Mouse (Mus musculus) heart, postnatal 10 days (tissue): ENCODE results near the gene Nagk. TPM values are rescaled to one million over a fixed set of nuclear protein-coding genes. Genes with fewer than 3 reads are reported as not detected.
"Not testable (repeated sequence)": the region's sequence is repeated elsewhere in the genome, so short reads cannot be mapped to it uniquely, and the experiment has no call there.

ENCODE experiments used
- DNase-seq, 2 experiments: peaks; one replicate each; pipeline ENCODE4 v3.0.0; 2021
- intact Hi-C: fragments of 180-260 bp; cut with DNase I; formaldehyde crosslinking; loops from one replicate; pipeline ENCODE4 v1.15.1; 2025
- total RNA-seq, 2 experiments: library from RNA; stranded (reverse); gene quantifications; 2 replicates each; pipeline ENCODE4 v1.2.3; 2021

Gene Nagk
- total RNA-seq, 2 experiments from 2014 or later = 27.4 to 33.0 TPM

DNA sequence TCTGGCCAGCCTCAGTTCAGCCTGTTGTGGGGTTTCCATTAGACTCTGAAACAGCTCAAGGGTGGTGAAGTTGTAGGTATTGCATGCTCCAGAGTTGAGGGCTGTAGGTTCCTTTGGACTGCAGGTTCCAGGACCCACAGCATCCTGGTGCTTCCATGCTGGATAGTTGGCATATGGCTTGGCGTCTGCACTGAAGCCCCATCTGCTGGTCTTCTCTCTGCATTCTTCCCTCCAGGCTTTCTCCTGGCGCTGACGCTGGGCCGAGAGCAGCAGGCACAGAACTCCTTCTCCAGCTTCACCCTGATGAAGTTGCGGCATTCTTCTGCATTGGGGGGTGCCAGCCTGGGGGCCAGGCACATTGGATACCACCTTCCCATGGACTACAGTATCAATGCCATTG lies 7.3 kb downstream of the Nagk start:
- intact Hi-C loops = no loop called here
- DNase-seq = no peak

GRCm38 (mm10) chr6:83802846-83803245 lies 8.1 kb downstream of the Nagk start:
- intact Hi-C loops = no loop called here
- DNase-seq = no peak

- DNase-seq = no peak
- intact Hi-C loops = no loop called here
These were observed 21.0 kb downstream of the Nagk start for GRCm38 (mm10) chr6:83815801-83816200.

DNA sequence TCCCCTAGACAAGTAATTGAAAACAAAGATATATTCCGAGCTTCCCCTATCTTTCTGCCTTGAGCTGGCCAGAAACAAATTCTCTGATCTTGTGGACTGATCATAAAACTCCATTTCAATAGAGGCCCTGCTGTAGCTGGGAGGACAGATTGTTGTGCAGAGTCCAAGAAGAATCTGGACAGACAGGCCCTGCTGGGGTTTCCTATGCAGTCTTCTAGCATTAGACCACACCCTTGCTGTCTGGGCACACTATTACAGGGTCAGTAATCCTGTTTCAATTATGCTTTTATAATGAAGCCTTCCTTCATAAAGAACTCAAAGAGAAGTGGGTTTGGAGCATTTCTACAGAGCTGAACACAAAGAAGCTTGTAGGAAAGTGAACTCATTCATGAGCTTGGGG lies 24.2 kb downstream of the Nagk start:
- no peak for DNase-seq
- intact Hi-C loops = no loop called here

- intact Hi-C loops = no loop called here
- DNase-seq = no peak
These were observed 26.1 kb downstream of the Nagk start for GRCm38 (mm10) chr6:83820727-83821515.

GRCm38 (mm10) chr6:83821856-83822255 lies 27.1 kb downstream of the Nagk start:
- no peak for DNase-seq
- intact Hi-C loops = no loop called here

GRCm38 (mm10) chr6:83830941-83831605 lies 36.3 kb downstream of the Nagk start:
- DNase-seq = no peak
- intact Hi-C loops = loop anchor here (5.0 kb wide), 1 partner anchor 36 kb away; the partner anchor contains the start of gene Zfp638

GRCm38 (mm10) chr6:83831606-83832123 lies 36.9 kb downstream of the Nagk start, which contains the start of gene Paip2b:
Gene Paip2b (minus strand): TSS chr6:83831741.
- peak; percentile 99 for DNase-seq
- intact Hi-C loops = loop anchor here (5.0 kb wide), 1 partner anchor 36 kb away; the partner anchor contains the start of gene Zfp638

DNA sequence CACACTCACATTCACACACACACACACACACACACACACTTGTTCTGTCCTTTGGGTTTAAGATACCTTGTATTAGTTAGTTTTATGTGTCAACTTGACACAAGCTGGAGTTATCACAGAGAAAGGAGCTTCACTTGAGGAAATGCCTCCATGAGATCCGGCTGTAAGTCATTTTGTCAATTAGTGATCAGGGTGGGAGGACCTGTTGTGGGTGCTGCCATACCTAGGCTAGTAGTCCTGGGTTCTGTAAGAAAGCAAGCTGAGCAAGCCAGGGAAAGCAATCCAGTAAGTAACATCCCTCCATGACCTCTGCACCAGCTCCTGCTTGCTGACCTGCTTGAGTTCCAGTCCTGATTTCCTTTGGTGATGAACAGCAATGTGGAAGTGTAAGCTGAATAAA lies 37.6 kb downstream of the Nagk start:
- DNase-seq = not testable (repeated sequence)
- intact Hi-C loops = loop anchor here (5.0 kb wide), 1 partner anchor 35 kb away; the partner anchor contains the start of gene Zfp638

DNA sequence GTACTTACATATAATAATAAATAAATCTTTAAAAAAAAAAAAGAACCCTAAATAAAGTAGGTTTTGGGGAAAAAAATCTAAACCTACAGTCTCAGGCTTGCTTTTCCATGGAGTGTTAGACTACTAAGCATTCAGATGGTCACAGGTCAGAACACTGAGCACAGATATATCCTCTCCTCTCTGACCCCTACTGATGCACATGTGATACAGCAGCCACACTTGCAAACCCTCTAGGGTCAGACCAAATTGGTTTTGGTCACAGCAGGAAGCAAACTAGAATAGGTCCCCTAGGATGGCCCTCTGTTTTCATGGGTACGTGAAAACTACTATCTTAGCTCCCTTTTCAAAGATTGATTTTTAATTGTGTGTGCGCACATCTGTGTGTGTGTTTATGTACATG lies 42.0 kb downstream of the Nagk start:
- intact Hi-C loops = no loop called here
- DNase-seq = no peak

DNA sequence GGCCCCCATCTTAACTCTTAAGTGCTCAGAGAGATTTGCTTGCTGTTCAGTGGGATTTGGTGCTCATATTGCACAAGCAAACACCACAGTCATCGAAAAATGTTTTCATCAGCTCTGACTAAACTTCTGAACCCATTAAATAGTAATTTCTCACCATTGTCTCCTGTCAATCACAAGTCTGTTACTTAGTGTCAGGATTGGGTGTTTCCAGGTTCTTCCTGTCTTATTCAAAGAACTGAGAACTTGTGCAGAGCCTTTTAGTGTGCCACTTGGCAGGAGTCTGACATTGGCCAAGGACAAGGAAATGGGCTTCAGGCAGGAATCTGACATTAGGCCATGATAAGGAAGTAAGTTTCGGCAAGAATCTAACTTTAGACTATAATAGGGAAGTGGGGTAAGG lies 43.3 kb downstream of the Nagk start:
- intact Hi-C loops = no loop called here
- DNase-seq = no peak

DNA sequence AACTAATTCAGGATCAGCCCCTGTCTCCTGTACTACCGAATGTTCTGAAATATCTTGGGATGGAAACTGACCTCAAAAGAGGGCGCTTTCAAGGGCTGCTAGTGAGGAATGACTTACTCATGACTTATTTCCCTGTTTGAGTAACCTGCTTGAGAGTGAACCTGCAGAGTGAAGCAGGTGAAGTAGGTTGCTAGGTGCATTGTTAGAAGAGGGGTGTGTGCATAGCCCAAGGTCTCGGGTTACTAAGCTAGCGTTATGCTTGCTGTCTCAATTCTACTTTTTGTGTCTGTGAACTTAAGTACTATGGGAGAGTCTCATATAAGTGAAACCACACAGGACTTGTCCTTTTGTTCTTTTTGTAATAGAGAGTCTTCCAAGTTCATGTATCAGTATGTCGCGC lies 45.3 kb downstream of the Nagk start:
- intact Hi-C loops = no loop called here
- no peak for DNase-seq

- intact Hi-C loops = no loop called here
- no peak for DNase-seq
These were observed 50.1 kb downstream of the Nagk start for GRCm38 (mm10) chr6:83844913-83845312.

GRCm38 (mm10) chr6:83846141-83846540 lies 51.4 kb downstream of the Nagk start:
- no peak for DNase-seq
- intact Hi-C loops = no loop called here

DNA sequence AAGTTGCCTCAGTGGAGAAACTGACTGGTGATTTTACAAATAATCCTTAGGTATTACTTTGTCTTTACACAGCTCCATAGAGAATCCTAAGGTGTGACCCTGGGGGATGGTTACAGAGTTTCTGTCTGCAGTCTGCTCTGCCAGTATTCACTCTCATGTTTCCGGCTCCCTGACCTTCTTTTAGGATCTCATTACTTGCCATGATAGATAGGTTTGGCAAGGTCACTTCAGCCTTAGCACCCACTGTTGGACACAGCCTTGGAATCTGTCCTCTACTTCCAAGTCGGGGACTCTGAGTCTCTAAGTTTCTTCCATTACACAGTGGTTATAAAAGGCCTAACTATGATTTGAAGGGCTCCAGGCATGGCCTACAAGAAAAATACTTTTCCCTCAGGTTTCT lies 54.7 kb downstream of the Nagk start:
- intact Hi-C loops = no loop called here

More for the DNA sequence above, 54.7 kb downstream of the Nagk start:
- no peak for DNase-seq

Other genes with a start within 250 kb of the Nagk start
- gene Stambp, start 222.3 kb upstream of the Nagk start, total RNA-seq = 10 to 100 TPM; 15.0 to 17.1 TPM
- not detected for gene Clec4f, start 138.8 kb upstream of the Nagk start, total RNA-seq
- under 1 TPM; 0.67 to 0.84 TPM for gene Cd207, start 117.1 kb upstream of the Nagk start, total RNA-seq
- gene Vax2, start 83.7 kb upstream of the Nagk start, total RNA-seq = not detected
- gene Atp6v1b1, start 52.0 kb upstream of the Nagk start, total RNA-seq = not detected
- gene Ankrd53, start 32.3 kb upstream of the Nagk start, total RNA-seq = not detected
- gene Tex261, start 19.2 kb upstream of the Nagk start, total RNA-seq = 10 to 100 TPM; 68.8 to 83.4 TPM
- gene Paip2b, start 36.8 kb downstream of the Nagk start, total RNA-seq = 10 to 100 TPM; 19.4 to 20.2 TPM
- 10 to 100 TPM; 66.0 to 73.7 TPM for gene Zfp638, start 72.1 kb downstream of the Nagk start, total RNA-seq
- 100 to 1,000 TPM; 117 to 135 TPM for gene Dysf, start 213.6 kb downstream of the Nagk start, total RNA-seq